Mouse (Mus musculus) kidney, adult 10 weeks (tissue): Measurements from ENCODE around the gene Pde6c. TPM values are rescaled to one million over a fixed set of nuclear protein-coding genes. Genes with fewer than 3 reads are reported as not detected.

Experiments used
- polyA plus RNA-seq: library from polyadenylated mRNA; stranded (reverse); fragments of 350-450 nt; fragmentation: Illumina TruSeq; extraction: RNeasy Lipid Tissue Mini Kit (QIAGEN cat#74804); gene quantifications from one replicate; pipeline ENCODE4 v1.2.3, GENCODE M21; 2014; ENCODE audit warnings: low read depth, low replicate concordance

Pde6c gene
- not detected for polyA plus RNA-seq

DNA sequence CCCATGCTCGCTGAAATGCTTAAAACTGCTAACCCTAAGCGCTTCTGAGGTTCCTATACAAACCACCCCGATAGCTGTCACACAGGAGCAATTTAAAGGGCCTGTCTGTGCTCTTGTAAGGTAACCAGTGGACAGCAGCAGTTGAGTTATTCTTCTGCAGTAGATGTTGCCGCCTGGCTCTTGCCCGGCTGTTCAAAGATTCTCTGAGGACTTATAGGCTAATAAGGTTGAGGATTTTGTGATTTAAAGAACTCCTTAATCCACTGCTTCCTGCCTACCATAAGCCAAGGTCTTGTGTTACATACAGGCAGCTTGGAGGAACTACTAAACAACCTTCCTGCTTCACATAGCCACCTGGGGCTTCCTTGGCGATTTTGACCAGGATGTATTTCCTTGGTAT, at the start of gene Pde6c:
Pde6c (plus strand) TSS at position 301 of the 400 bp plus-strand sequence.

DNA sequence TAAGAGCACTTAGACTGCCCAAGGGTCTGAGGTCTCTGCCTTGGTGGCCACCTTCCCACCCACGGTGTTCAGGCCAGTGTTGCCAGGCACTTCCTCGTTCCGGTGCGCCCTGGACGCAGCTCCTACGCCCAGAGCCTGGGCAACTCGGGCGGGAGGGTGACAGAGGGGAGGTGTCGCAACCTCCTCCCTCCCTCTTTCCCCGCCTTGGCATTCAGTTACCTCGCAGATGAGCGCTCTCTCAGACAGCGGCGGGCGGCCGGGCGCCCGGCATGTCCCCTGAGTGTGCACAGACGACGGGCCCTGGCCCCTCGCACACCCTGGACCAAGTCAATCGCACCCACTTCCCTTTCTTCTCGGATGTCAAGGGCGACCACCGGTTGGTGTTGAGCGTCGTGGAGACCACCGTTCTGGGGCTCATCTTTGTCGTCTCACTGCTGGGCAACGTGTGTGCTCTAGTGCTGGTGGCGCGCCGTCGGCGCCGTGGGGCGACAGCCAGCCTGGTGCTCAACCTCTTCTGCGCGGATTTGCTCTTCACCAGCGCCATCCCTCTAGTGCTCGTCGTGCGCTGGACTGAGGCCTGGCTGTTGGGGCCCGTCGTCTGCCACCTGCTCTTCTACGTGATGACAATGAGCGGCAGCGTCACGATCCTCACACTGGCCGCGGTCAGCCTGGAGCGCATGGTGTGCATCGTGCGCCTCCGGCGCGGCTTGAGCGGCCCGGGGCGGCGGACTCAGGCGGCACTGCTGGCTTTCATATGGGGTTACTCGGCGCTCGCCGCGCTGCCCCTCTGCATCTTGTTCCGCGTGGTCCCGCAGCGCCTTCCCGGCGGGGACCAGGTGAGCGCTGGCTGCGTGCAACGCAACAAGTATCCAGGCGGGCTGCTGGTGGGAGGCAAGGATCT, 35.5 kb upstream of the Pde6c start, which contains the start of gene Ffar4:
Ffar4 (plus strand) TSS at position 214 of the 901 bp plus-strand sequence.

GRCm38 (mm10) chr19:38125219-38125610, 7.4 kb upstream of the Pde6c start, which contains the start of gene Rbp4:
Gene Rbp4, minus strand, starts transcription at chr19:38125281.

DNA sequence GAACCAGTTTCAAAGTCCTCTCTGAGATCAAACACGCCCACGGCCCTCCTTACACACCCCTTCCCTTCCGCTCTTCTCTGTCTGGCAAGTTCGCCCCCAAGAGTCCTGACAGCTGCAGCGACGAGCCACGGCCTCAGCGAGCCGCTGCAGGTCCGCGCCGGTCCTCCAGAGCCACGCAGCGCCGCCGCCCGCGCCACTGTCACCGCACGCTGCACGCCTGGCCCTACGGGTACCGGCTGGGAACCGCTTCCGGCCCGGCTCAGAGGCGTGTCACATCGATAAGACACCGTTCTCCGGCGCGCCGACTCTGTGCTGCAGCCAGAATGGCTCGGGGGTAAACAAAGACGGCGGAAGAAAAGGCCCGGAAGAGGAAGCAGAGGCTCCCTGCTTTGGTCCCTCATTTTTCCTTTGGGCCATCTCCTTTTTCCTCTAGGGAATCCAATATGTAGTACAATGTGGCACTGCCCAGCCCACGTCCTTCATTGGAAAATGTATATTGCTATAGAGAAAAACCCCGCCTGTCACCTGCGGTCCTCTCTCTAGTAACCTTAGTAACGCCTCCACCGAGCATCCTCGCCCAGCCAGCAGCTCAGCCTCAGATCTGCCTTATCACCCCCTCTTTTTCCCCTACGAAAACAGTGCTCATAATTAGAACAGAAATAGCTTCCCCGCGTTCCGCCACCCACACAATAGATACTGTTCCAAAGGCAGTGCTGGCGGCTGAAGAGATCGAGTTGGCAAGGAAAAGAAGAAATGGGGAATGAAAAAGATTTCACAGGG, 91.5 kb downstream of the Pde6c start, which contains the start of gene Fra10ac1:
Fra10ac1 (minus strand) TSS at position 252 of the 780 bp plus-strand sequence.

Other genes with a start within 250 kb of the Pde6c start
- 41.4 TPM for gene Myof, start 89.2 kb upstream of the Pde6c start, polyA plus RNA-seq
- 0.40 TPM for gene Cep55, start 77.8 kb upstream of the Pde6c start, polyA plus RNA-seq
- gene Ffar4, start 35.7 kb upstream of the Pde6c start, polyA plus RNA-seq, result not detected
- 3.5 TPM for gene Rbp4, start 7.5 kb upstream of the Pde6c start, polyA plus RNA-seq
- 45.7 TPM for gene Fra10ac1, start 91.4 kb downstream of the Pde6c start, polyA plus RNA-seq
- 0.32 TPM for gene Lgi1, start 131.8 kb downstream of the Pde6c start, polyA plus RNA-seq